Mouse (Mus musculus) MEL (cell line): Measurements from ENCODE around the gene Procr. TPM values are rescaled to one million over a fixed set of nuclear protein-coding genes. Genes with fewer than 3 reads are reported as not detected.

Experiments used
- DNase-seq: peaks from one replicate; pipeline ENCODE4 v3.0.0; 2011; ENCODE audit warnings: low read depth, low spot score
- H3K27ac ChIP-seq: 2 replicates; pipeline ENCODE4 v1.5.1; 2012; ENCODE audit warnings: low read depth, mild to moderate bottlenecking, control low read depth, low read length, moderate library complexity; ENCODE audit not compliant: control insufficient read depth
- H3K27me3 ChIP-seq, 2 experiments: fragments of 150-350 bp in 1 of 2; sonication (generic) in 1 of 2; 2 replicates each; pipeline ENCODE4 v1.6.1; 2012; ENCODE audit warnings: low read length in 2 of 2, mild to moderate bottlenecking in 2 of 2, improper control_type of control experiment in 1 of 2, moderate library complexity in 1 of 2; ENCODE audit not compliant: insufficient read depth in 2 of 2, control insufficient read depth in 1 of 2
- H3K36me3 ChIP-seq, 2 experiments: 2 replicates each; pipeline ENCODE4 v1.6.1; 2012 to 2014; ENCODE audit warnings: low read length in 2 of 2, improper control_type of control experiment in 1 of 2, inconsistent platforms in 1 of 2, mild to moderate bottlenecking in 1 of 2; ENCODE audit not compliant: insufficient read depth in 2 of 2, control insufficient read depth in 1 of 2
- H3K4me1 ChIP-seq, 2 experiments: fragments of 150-350 bp in 1 of 2; sonication (generic) in 1 of 2; 2 replicates each; pipeline ENCODE4 v1.6.1; 2012; ENCODE audit warnings: low read length in 2 of 2, improper control_type of control experiment in 1 of 2, mild to moderate bottlenecking in 1 of 2; ENCODE audit not compliant: insufficient read depth in 2 of 2, control insufficient read depth in 1 of 2
- H3K4me3 ChIP-seq, 2 experiments: fragments of 150-350 bp in 1 of 2; sonication (generic) in 1 of 2; 2 replicates each; pipeline ENCODE4 v1.5.1; 2012; ENCODE audit warnings: low read depth in 2 of 2, low read length in 2 of 2, mild to moderate bottlenecking in 2 of 2, moderate library complexity in 2 of 2, control low read depth in 1 of 2, improper control_type of control experiment in 1 of 2; ENCODE audit not compliant: control insufficient read depth in 1 of 2, insufficient read depth in 1 of 2
- H3K79me2 ChIP-seq: 2 replicates; pipeline ENCODE4 v1.6.1; 2012; ENCODE audit warnings: mild to moderate bottlenecking, low read length, moderate library complexity; ENCODE audit not compliant: control insufficient read depth, poor library complexity, insufficient read depth
- H3K9ac ChIP-seq: 2 replicates; pipeline ENCODE4 v1.6.1; 2012; ENCODE audit warnings: low read depth, mild to moderate bottlenecking, control low read depth, low read length, moderate library complexity; ENCODE audit not compliant: control insufficient read depth, poor library complexity, severe bottlenecking
- H3K9me3 ChIP-seq: fragments of 150-350 bp; sonication (generic); replicated peaks from 2 replicates; pipeline ENCODE4 v1.6.1; 2012; ENCODE audit warnings: mild to moderate bottlenecking, low read length, improper control_type of control experiment, moderate library complexity; ENCODE audit not compliant: insufficient read depth
- BHLHE40 ChIP-seq: IDR thresholded peaks from 2 replicates; pipeline ENCODE4 v1.6.1; 2012; ENCODE audit warnings: low read depth, mild to moderate bottlenecking, inconsistent platforms, low read length, improper control_type of control experiment, borderline replicate concordance
- CHD1 ChIP-seq: IDR thresholded peaks from 2 replicates; pipeline ENCODE4 v1.6.1; 2012; ENCODE audit warnings: low read depth, mild to moderate bottlenecking, inconsistent platforms, low read length, improper control_type of control experiment
- CHD2 ChIP-seq: IDR thresholded peaks from 2 replicates; pipeline ENCODE4 v1.6.1; 2011; ENCODE audit warnings: low read length, improper control_type of control experiment
- CTCF ChIP-seq, 3 experiments: IDR thresholded peaks in 2 of 3; conservative IDR thresholded peaks in 1 of 3; 2 replicates each; pipeline ENCODE4 v1.5.1; 2011 to 2012; ENCODE audit warnings: low read length in 3 of 3, low read depth in 2 of 3, mild to moderate bottlenecking in 2 of 3, improper control_type of control experiment in 1 of 3, inconsistent platforms in 1 of 3, mixed read lengths in 1 of 3, moderate library complexity in 1 of 3; ENCODE audit not compliant: control insufficient read depth in 1 of 3, insufficient read depth in 1 of 3, poor library complexity in 1 of 3, severe bottlenecking in 1 of 3
- ELF1 ChIP-seq: IDR thresholded peaks from 2 replicates; pipeline ENCODE4 v1.6.1; 2014; ENCODE audit warnings: low read depth, mild to moderate bottlenecking, inconsistent platforms, low read length, improper control_type of control experiment, moderate library complexity
- EP300 ChIP-seq, 2 experiments: IDR thresholded peaks; 2 replicates each; pipeline ENCODE4 v1.6.1; 2011; ENCODE audit warnings: improper control_type of control experiment in 2 of 2, low read length in 2 of 2, low read depth in 1 of 2, mild to moderate bottlenecking in 1 of 2
- ETS1 ChIP-seq: IDR thresholded peaks from 2 replicates; pipeline ENCODE4 v1.6.1; 2012; ENCODE audit warnings: low read depth, mild to moderate bottlenecking, inconsistent platforms, low read length, improper control_type of control experiment, moderate library complexity
- JUND ChIP-seq: IDR thresholded peaks from 2 replicates; pipeline ENCODE4 v1.6.1; 2011; ENCODE audit warnings: low read depth, mild to moderate bottlenecking, improper control_type of control experiment, low read length
- KAT2A ChIP-seq: conservative IDR thresholded peaks from 2 replicates; pipeline ENCODE4 v1.6.1; 2012; ENCODE audit warnings: low read depth, low read length, improper control_type of control experiment, inconsistent platforms
- MAFK ChIP-seq: IDR thresholded peaks from 2 replicates; pipeline ENCODE4 v1.6.1; 2011; ENCODE audit warnings: low read depth, mild to moderate bottlenecking, low read length, improper control_type of control experiment, borderline replicate concordance
- MAX ChIP-seq: IDR thresholded peaks from 2 replicates; pipeline ENCODE4 v1.6.1; 2011; ENCODE audit warnings: low read length, improper control_type of control experiment
- MAZ ChIP-seq: IDR thresholded peaks from 2 replicates; pipeline ENCODE4 v1.6.1; 2012; ENCODE audit warnings: low read depth, mild to moderate bottlenecking, inconsistent platforms, low read length, improper control_type of control experiment
- MYC ChIP-seq: IDR thresholded peaks from 2 replicates; pipeline ENCODE4 v1.6.1; 2011; ENCODE audit warnings: low read depth, mild to moderate bottlenecking, low read length, improper control_type of control experiment, moderate library complexity
- NRF1 ChIP-seq: IDR thresholded peaks from 2 replicates; pipeline ENCODE4 v1.6.1; 2014; ENCODE audit warnings: low read depth, mild to moderate bottlenecking, inconsistent platforms, low read length, improper control_type of control experiment, moderate library complexity; ENCODE audit not compliant: poor library complexity, insufficient read depth, severe bottlenecking
- POLR2A ChIP-seq, 2 experiments: IDR thresholded peaks; 2 replicates each; pipeline ENCODE4 v1.6.1; 2011 to 2012; ENCODE audit warnings: low read length in 2 of 2, mild to moderate bottlenecking in 2 of 2, control low read depth in 1 of 2, improper control_type of control experiment in 1 of 2, low read depth in 1 of 2, moderate library complexity in 1 of 2; ENCODE audit not compliant: control insufficient read depth in 1 of 2, insufficient read depth in 1 of 2, poor library complexity in 1 of 2
- POLR2AphosphoS2 ChIP-seq: IDR thresholded peaks from 2 replicates; pipeline ENCODE4 v1.6.1; 2011; ENCODE audit warnings: low read length, improper control_type of control experiment
- RCOR1 ChIP-seq: IDR thresholded peaks from 2 replicates; pipeline ENCODE4 v1.6.1; 2012; ENCODE audit warnings: low read depth, mild to moderate bottlenecking, inconsistent platforms, low read length, improper control_type of control experiment
- SIN3A ChIP-seq: IDR thresholded peaks from 2 replicates; pipeline ENCODE4 v1.6.1; 2012; ENCODE audit warnings: low read length, improper control_type of control experiment, inconsistent platforms
- TBP ChIP-seq: IDR thresholded peaks from 2 replicates; pipeline ENCODE4 v1.8.0; 2011; ENCODE audit warnings: low read depth, low read length, improper control_type of control experiment
- USF1 ChIP-seq: IDR thresholded peaks from 2 replicates; pipeline ENCODE4 v1.6.1; 2014; ENCODE audit warnings: low read depth, mild to moderate bottlenecking, inconsistent platforms, low read length, improper control_type of control experiment, moderate library complexity
- polyA plus RNA-seq, 2 experiments: library from polyadenylated mRNA; stranded (reverse) in 1 of 2; unstranded in 1 of 2; fragments of >175 nt in 1 of 2; fragments of >200 nt in 1 of 2; gene quantifications; 2 replicates each; pipeline versions ENCODE4 v1.2.1 to v1.2.4; 2012; ENCODE audit warnings: low replicate concordance in 2 of 2, low read depth in 1 of 2; ENCODE audit not compliant: insufficient read length in 2 of 2, insufficient read depth in 1 of 2, missing spikeins in 1 of 2
- total RNA-seq: library from RNA; depleted of rRNA; stranded (reverse); fragments of 300-350 nt; gene quantifications from 2 replicates; pipeline ENCODE4 v1.2.3, GENCODE M21; 2012

Gene Procr
- total and polyA plus RNA-seq, 3 experiments, result 0.15 TPM; not detected in 2

- Histone ChIP-seq H3K27ac (no peak overlapping the region), H3K4me1 (0 out of 4 replicates have a peak, but pooled peaks cover 0 to 5% of the 10 kb centered on the region in 2 experiments), H3K4me3 (no peak overlapping the region), H3K9ac (no peak overlapping the region), H3K79me2 (no peaks in the 10 kb centered on the region), H3K36me3 (no peaks in the 10 kb centered on the region), H3K27me3 (peaks cover 3 to 4% of the 10 kb centered on the region in 2 experiments), H3K9me3 (no peaks in the 10 kb centered on the region)
- TF ChIP-seq POLR2A (IDR thresholded peaks at IDR 0.05; ENCODE audit: control insufficient read depth in 1 of 2, insufficient read depth in 1 of 2, low read depth in 1 of 2, low read length in 2 of 2, poor library complexity in 1 of 2) (no peak), BHLHE40 (no peak), ELF1 (no peak), CTCF (IDR thresholded peaks at IDR 0.05 in 2 of 3, conservative IDR thresholded peaks at IDR 0.05 in 1 of 3; ENCODE audit: control insufficient read depth in 1 of 3, insufficient read depth in 1 of 3, low read depth in 2 of 3, low read length in 3 of 3, poor library complexity in 1 of 3, severe bottlenecking in 1 of 3) (no peak), MYC (no peak), ETS1 (no peak), JUND (no peak)
- DNase-seq, result no peak
These were observed 23.5 kb downstream of the Procr start for GRCm38 (mm10) chr2:155774261-155774926.

- no peaks in the 10 kb centered on the region for H3K36me3 ChIP-seq
- no peak within 1 kb of the TSS for H3K9ac ChIP-seq
- H3K27ac ChIP-seq, result no peak within 1 kb of the TSS
- 0 out of 4 replicates have a peak, but pooled peaks cover 0 to 5% of the 10 kb centered on the region in 2 experiments for H3K4me1 ChIP-seq
- TF ChIP-seq USF1 (no peak), NRF1 (no peak), KAT2A (no peak)
- no peaks in the 10 kb centered on the region for H3K9me3 ChIP-seq
- peaks cover 0 to 3% of the 10 kb centered on the region in 2 experiments for H3K27me3 ChIP-seq
- no peaks in the 10 kb centered on the region for H3K79me2 ChIP-seq
- no peak for DNase-seq
- H3K4me3 ChIP-seq, result no peak within 1 kb of the TSS
These were observed 24.2 kb downstream of the Procr start, which contains the start of gene Mmp24 for GRCm38 (mm10) chr2:155774927-155775684. Mmp24 (plus strand) TSS chr2:155775342.

DNA sequence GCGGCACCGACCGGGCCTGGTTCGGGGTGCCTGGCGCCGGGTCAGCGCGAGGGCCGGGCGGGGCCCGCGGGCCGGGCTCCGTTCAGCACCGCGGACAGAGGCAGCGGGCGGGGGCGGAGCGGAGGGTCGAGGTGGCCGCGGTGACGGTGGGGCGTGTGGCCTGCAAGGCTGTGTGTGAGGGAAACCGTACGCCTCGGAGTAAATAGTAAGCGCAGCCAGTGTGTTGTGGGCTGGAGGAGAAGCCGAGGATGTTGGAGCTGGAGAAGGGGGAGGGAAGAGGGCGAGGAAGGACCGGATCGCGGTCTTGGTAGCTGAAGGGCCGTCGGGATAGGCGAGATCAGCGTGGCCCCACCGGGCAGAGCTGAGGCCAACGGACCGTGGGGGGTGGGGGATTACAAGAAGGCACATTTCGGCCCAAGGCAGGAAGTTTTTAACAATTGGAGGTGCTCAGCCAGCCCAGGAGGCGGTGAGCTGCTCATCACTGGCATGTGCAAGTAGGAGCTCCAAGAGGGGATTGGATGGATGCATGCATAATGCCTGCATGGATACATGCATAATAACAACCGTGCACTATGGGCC lies 24.9 kb downstream of the Procr start:
- Histone ChIP-seq H3K36me3 (no peaks in the 10 kb centered on the region), H3K27ac (no peak overlapping the region), H3K79me2 (no peaks in the 10 kb centered on the region), H3K27me3 (peaks cover 0 to 3% of the 10 kb centered on the region in 2 experiments), H3K9ac (no peak overlapping the region), H3K9me3 (no peaks in the 10 kb centered on the region), H3K4me1 (0 out of 4 replicates have a peak, but pooled peaks cover 0 to 5% of the 10 kb centered on the region in 2 experiments), H3K4me3 (no peak overlapping the region)
- no peak for DNase-seq
- TF ChIP-seq CHD1, result no peak
- no peak for TF ChIP-seq MAZ
- no peak for TF ChIP-seq MAX
- no peak for TF ChIP-seq POLR2AphosphoS2
- TF ChIP-seq SIN3A, result no peak
- no peak for TF ChIP-seq EP300 (IDR thresholded peaks at IDR 0.05; ENCODE audit: low read depth in 1 of 2, low read length in 2 of 2)
- TF ChIP-seq RCOR1, result no peak
- TF ChIP-seq POLR2A (IDR thresholded peaks at IDR 0.05; ENCODE audit: control insufficient read depth in 1 of 2, insufficient read depth in 1 of 2, low read depth in 1 of 2, low read length in 2 of 2, poor library complexity in 1 of 2), result no peak
- no peak for TF ChIP-seq MAFK
- TF ChIP-seq JUND, result no peak
- TF ChIP-seq USF1, result no peak
- TF ChIP-seq TBP, result no peak
- TF ChIP-seq CHD2, result no peak
